Mouse (Mus musculus): ENCODE data around the gene Adamtsl1. TPM values are rescaled to one million over a fixed set of nuclear protein-coding genes. Genes with fewer than 3 reads are reported as not detected.

The Adamtsl1 gene
- polyA plus RNA-seq, 1 experiment from 2014 or later, result 5.3 TPM

DNA sequence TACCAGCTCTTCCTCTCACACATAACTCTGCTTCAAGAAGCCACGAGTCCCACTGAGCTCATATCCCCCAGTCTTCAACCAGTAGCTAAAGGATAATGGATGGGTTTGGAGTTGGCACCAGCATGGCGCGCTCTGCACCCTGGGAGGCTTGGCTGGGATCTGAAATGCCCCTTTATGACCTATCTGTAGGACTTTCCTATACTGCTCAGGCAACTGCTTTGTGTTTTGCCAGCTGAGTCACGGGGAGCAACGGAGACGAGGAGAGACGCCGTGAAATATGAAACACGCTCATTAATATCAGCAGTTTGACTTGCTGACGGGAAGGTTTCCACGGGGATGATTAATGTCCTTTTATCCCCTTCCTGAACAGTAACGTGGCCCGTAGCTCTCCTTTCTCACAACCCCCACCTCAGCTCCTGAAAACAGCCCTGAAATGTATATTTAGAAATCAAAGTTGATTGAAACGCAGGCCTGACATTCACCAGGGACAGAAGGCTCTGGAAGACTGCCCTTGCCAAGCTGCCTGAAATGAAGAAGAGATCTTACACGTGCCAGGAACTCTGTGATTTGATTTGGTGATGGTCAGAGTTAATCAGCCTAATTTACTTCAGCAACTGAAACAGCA lies 902.5 kb downstream of the Adamtsl1 start:
- Histone ChIP-seq H3K4me2 (ENCODE audit: low read length) (no peak overlapping the region), H3K27me3 (ENCODE audit: control insufficient read depth, insufficient read depth, low read length) (no peaks in the 10 kb centered on the region), H3K36me3 (ENCODE audit: control insufficient read depth, insufficient read depth, low read length) (no peaks in the 10 kb centered on the region), H3K4me3 (replicated peaks; ENCODE audit: low read depth, low read length) (no peak overlapping the region), H3K27ac (replicated peaks; ENCODE audit: low read depth, low read length) (no peak overlapping the region), H3K4me1 (ENCODE audit: control insufficient read depth, insufficient read depth, low read length) (no peaks in the 10 kb centered on the region), H3K9me3 (ENCODE audit: control insufficient read depth, low read length) (no peaks in the 10 kb centered on the region), H3K9ac (replicated peaks; ENCODE audit: low read length) (no peak overlapping the region)
- no peak for ATAC-seq (ENCODE audit: low FRiP score, low TSS enrichment)
- peak; percentile 24 for DNase-seq
- WGBS, result 67% methylated on average over 15 of the region's 15 CpGs

DNA sequence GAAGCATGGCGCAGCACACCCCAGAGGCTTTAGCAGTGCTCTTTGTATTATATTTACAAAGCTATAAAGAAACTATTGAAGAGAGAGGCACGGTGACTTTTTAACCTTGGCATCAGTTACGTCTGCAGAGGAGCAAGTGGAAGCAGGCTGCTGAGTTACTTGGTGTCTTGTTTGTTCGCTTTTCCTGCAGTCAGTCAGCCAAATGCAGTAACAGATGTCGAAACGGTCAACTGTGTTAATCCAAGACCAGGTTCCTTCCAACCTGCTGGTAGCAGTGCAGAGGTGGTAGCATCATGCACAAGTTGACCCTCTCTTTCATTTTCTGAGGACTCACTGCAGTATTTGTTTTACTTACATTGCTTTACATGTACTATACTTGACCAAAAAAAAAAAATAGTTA lies 908.6 kb downstream of the Adamtsl1 start:
- no peak for ATAC-seq (ENCODE audit: low FRiP score, low TSS enrichment)
- 81% methylated on average over 6 of the region's 6 CpGs for WGBS
- no peak overlapping the region for H3K4me2 ChIP-seq (ENCODE audit: low read length)

DNA sequence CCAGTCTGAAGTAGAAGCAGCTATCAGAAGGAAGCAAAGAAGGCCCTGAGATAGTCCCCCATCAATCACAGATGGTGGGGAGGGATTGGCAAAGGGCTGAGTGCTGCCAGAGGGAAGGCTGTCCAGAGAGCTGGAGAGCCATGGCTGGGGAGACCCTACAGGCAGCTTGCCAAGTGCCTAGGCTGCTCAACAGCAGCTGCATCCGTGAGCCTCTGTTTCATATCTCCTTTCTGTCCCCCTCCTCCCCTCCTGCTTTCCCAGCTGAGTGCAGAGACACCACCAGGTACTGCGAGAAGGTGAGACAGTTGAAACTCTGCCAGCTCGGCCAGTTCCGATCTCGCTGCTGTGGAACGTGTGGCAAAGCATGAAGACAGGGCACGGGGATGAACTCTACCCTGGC lies 911.6 kb downstream of the Adamtsl1 start:
- no peaks in the 10 kb centered on the region for H3K4me1 ChIP-seq (ENCODE audit: control insufficient read depth, insufficient read depth, low read length)

More for the DNA sequence above, 908.6 kb downstream of the Adamtsl1 start:
- no peaks in the 10 kb centered on the region for H3K4me1 ChIP-seq (ENCODE audit: control insufficient read depth, insufficient read depth, low read length)
- no peaks in the 10 kb centered on the region for H3K36me3 ChIP-seq (ENCODE audit: control insufficient read depth, insufficient read depth, low read length)
- no peak overlapping the region for H3K9ac ChIP-seq (replicated peaks; ENCODE audit: low read length)
- no peaks in the 10 kb centered on the region for H3K9me3 ChIP-seq (ENCODE audit: control insufficient read depth, low read length)
- no peak for DNase-seq
- no peaks in the 10 kb centered on the region for H3K27me3 ChIP-seq (ENCODE audit: control insufficient read depth, insufficient read depth, low read length)
- no peak overlapping the region for H3K27ac ChIP-seq (replicated peaks; ENCODE audit: low read depth, low read length)
- no peak overlapping the region for H3K4me3 ChIP-seq (replicated peaks; ENCODE audit: low read depth, low read length)

DNA sequence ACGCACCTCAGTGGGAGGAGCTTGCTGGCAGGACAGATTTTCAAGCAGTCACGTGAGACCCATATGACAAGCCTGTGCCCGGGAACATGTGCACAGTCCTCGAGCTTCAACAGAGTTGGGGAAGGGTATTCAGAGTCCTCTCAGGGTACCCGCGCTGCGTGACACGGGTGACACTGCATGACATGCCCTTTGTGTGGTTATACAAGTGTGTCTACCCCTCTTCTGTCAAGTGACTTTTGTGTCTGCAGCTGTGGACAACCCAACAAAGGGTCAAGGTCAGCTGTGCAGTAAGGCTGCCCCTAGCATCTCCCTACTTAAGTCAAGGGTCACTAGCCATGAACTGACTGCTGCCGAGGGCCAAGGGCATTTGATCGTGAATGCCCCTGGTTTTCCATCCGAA lies 912.6 kb downstream of the Adamtsl1 start:
- WGBS, result 52% methylated on average over 11 of the region's 11 CpGs
- no peak overlapping the region for H3K4me3 ChIP-seq (replicated peaks; ENCODE audit: low read depth, low read length)
- H3K9me3 ChIP-seq (ENCODE audit: control insufficient read depth, low read length), result no peaks in the 10 kb centered on the region
- no peaks in the 10 kb centered on the region for H3K36me3 ChIP-seq (ENCODE audit: control insufficient read depth, insufficient read depth, low read length)
- no peak for DNase-seq
- H3K27me3 ChIP-seq (ENCODE audit: control insufficient read depth, insufficient read depth, low read length), result no peaks in the 10 kb centered on the region
- no peak overlapping the region for H3K27ac ChIP-seq (replicated peaks; ENCODE audit: low read depth, low read length)
- no peak overlapping the region for H3K4me2 ChIP-seq (ENCODE audit: low read length)
- ATAC-seq (ENCODE audit: low FRiP score, low TSS enrichment), result peak; percentile 24; the same call in 1 of the 2 replicates
- H3K4me1 ChIP-seq (ENCODE audit: control insufficient read depth, insufficient read depth, low read length), result no peaks in the 10 kb centered on the region
- no peak overlapping the region for H3K9ac ChIP-seq (replicated peaks; ENCODE audit: low read length)

More for the DNA sequence above, 911.6 kb downstream of the Adamtsl1 start:
- ATAC-seq (ENCODE audit: low FRiP score, low TSS enrichment) (no peak; the same call in 1 of the 2 replicates), DNase-seq (peak; percentile 8)
- H3K27ac ChIP-seq (replicated peaks; ENCODE audit: low read depth, low read length), result no peak overlapping the region
- 82% methylated on average over 7 of the region's 7 CpGs for WGBS
- H3K9ac ChIP-seq (replicated peaks; ENCODE audit: low read length), result no peak overlapping the region
- no peaks in the 10 kb centered on the region for H3K36me3 ChIP-seq (ENCODE audit: control insufficient read depth, insufficient read depth, low read length)
- H3K9me3 ChIP-seq (ENCODE audit: control insufficient read depth, low read length), result no peaks in the 10 kb centered on the region
- H3K4me3 ChIP-seq (replicated peaks; ENCODE audit: low read depth, low read length), result no peak overlapping the region
- H3K4me2 ChIP-seq (ENCODE audit: low read length), result no peak overlapping the region
- H3K27me3 ChIP-seq (ENCODE audit: control insufficient read depth, insufficient read depth, low read length), result no peaks in the 10 kb centered on the region

DNA sequence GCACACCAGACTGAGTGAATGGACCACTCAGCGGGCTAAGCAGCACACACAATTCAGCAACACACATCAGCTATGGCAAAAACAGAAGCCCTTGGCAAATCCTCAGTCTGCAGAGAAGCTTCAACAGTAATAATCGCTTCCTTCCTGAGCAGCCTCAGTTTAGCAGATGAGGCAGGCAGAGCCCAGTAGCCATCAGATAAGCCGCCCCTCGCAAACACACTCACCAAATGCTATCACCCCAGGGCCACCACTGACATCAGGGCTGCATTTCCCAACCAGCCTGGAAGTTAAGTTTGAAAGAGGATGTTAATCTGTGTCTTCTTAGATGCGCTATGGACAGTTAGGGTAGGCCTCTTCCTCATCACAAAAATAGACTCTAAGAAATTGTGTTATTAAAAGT lies 913.3 kb downstream of the Adamtsl1 start:
- H3K9me3 ChIP-seq (ENCODE audit: control insufficient read depth, low read length), result no peaks in the 10 kb centered on the region
- ATAC-seq (ENCODE audit: low FRiP score, low TSS enrichment), result no peak
- 68% methylated on average over 5 of the region's 5 CpGs for WGBS
- H3K4me1 ChIP-seq (ENCODE audit: control insufficient read depth, insufficient read depth, low read length), result no peaks in the 10 kb centered on the region
- H3K4me3 ChIP-seq (replicated peaks; ENCODE audit: low read depth, low read length), result no peak overlapping the region
- H3K9ac ChIP-seq (replicated peaks; ENCODE audit: low read length), result no peak overlapping the region
- DNase-seq, result no peak
- H3K36me3 ChIP-seq (ENCODE audit: control insufficient read depth, insufficient read depth, low read length), result no peaks in the 10 kb centered on the region
- no peak overlapping the region for H3K27ac ChIP-seq (replicated peaks; ENCODE audit: low read depth, low read length)
- no peaks in the 10 kb centered on the region for H3K27me3 ChIP-seq (ENCODE audit: control insufficient read depth, insufficient read depth, low read length)
- H3K4me2 ChIP-seq (ENCODE audit: low read length), result no peak overlapping the region

DNA sequence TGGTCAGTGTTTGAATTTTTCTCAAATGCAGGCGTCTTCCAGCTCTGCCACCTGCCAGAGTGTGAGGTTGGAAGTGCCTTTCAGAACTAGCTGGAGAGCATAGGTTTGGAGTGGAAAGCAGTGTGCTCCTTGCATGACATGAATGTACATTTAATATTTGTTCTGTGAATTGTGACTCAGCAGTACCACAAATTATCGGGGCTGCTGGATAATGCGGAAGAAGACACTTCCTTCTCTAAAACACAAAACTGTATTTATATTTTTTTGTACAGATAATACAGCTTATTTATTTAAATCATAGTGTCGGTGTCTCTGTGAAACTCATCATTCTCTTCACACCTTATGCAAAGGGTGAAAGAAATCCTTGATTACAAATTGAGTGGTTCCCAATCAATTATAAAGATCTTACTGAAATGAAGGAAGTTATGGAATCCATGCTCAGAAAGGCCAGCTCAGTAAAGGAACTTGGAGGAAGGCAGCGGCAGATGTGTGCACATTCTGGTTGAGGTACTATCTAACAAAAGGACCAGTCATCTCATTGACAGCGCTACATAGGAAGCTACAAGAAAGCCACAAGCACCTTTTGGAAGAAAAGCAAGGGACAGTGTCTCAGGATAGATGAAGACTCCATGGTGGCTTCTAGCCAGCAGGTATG lies 914.2 kb downstream of the Adamtsl1 start:
- no peak overlapping the region for H3K4me2 ChIP-seq (ENCODE audit: low read length)
- H3K4me3 ChIP-seq (replicated peaks; ENCODE audit: low read depth, low read length), result no peak overlapping the region
- WGBS, result 93% methylated on average over 6 of the region's 6 CpGs
- H3K9ac ChIP-seq (replicated peaks; ENCODE audit: low read length), result no peak overlapping the region
- no peak overlapping the region for H3K27ac ChIP-seq (replicated peaks; ENCODE audit: low read depth, low read length)
- ATAC-seq (ENCODE audit: low FRiP score, low TSS enrichment) (no peak), DNase-seq (no peak)
- no peaks in the 10 kb centered on the region for H3K27me3 ChIP-seq (ENCODE audit: control insufficient read depth, insufficient read depth, low read length)
- H3K4me1 ChIP-seq (ENCODE audit: control insufficient read depth, insufficient read depth, low read length), result no peaks in the 10 kb centered on the region
- no peaks in the 10 kb centered on the region for H3K9me3 ChIP-seq (ENCODE audit: control insufficient read depth, low read length)
- no peaks in the 10 kb centered on the region for H3K36me3 ChIP-seq (ENCODE audit: control insufficient read depth, insufficient read depth, low read length)

DNA sequence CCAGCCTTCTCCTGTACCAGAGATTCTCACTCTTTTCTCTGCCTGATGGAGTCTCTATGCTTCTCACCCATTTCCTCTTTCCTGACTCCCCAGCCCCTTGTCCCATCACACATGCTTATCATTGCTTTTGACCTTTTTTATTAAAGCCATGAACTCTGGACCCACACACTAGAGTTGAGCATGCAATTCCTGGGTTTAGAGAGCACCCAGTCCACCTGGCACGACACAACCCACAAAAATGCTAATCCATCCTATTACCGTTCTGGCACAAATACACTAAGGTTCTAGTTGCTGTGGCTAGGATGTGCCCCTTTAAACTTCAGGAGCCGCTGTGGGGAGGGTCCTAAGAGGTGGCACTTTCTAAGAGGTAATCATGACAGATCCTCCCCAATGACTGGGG lies 921.7 kb downstream of the Adamtsl1 start:
- H3K4me1 ChIP-seq (ENCODE audit: control insufficient read depth, insufficient read depth, low read length), result no peaks in the 10 kb centered on the region
- H3K27ac ChIP-seq (replicated peaks; ENCODE audit: low read depth, low read length), result no peak overlapping the region
- ATAC-seq (ENCODE audit: low FRiP score, low TSS enrichment) (no peak), DNase-seq (no peak)
- no peaks in the 10 kb centered on the region for H3K36me3 ChIP-seq (ENCODE audit: control insufficient read depth, insufficient read depth, low read length)
- H3K9me3 ChIP-seq (ENCODE audit: control insufficient read depth, low read length), result no peaks in the 10 kb centered on the region
- WGBS, result 91% methylated on average over 3 of the region's 3 CpGs
- no peak overlapping the region for H3K9ac ChIP-seq (replicated peaks; ENCODE audit: low read length)
- no peaks in the 10 kb centered on the region for H3K27me3 ChIP-seq (ENCODE audit: control insufficient read depth, insufficient read depth, low read length)
- no peak overlapping the region for H3K4me2 ChIP-seq (ENCODE audit: low read length)
- no peak overlapping the region for H3K4me3 ChIP-seq (replicated peaks; ENCODE audit: low read depth, low read length)

DNA sequence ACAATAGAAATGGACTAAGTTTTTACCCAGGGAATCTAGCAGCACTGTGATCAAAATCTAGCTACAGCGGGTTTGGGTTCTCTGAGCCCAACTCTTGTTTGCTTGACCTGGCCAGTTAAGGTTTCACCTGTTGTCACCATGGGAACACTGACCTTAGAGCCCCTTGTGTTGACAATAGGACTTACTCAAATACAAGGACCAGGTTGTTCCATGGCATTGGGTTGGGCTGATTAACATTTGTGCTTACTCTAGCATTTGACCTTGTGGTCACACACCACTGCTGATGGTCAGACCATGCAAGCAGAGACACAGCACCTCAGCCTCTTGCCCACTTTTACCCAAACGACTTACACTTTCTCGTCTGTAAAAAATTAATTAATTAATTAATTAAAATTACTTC lies 922.4 kb downstream of the Adamtsl1 start:
- Histone ChIP-seq H3K9ac (replicated peaks; ENCODE audit: low read length) (no peak overlapping the region), H3K4me1 (ENCODE audit: control insufficient read depth, insufficient read depth, low read length) (no peaks in the 10 kb centered on the region), H3K4me2 (ENCODE audit: low read length) (no peak overlapping the region), H3K9me3 (ENCODE audit: control insufficient read depth, low read length) (no peaks in the 10 kb centered on the region), H3K27me3 (ENCODE audit: control insufficient read depth, insufficient read depth, low read length) (no peaks in the 10 kb centered on the region), H3K36me3 (ENCODE audit: control insufficient read depth, insufficient read depth, low read length) (no peaks in the 10 kb centered on the region), H3K27ac (replicated peaks; ENCODE audit: low read depth, low read length) (no peak overlapping the region), H3K4me3 (replicated peaks; ENCODE audit: low read depth, low read length) (no peak overlapping the region)
- ATAC-seq (ENCODE audit: low FRiP score, low TSS enrichment) (no peak), DNase-seq (no peak)
- 95% methylated on average over 3 of the region's 3 CpGs for WGBS

DNA sequence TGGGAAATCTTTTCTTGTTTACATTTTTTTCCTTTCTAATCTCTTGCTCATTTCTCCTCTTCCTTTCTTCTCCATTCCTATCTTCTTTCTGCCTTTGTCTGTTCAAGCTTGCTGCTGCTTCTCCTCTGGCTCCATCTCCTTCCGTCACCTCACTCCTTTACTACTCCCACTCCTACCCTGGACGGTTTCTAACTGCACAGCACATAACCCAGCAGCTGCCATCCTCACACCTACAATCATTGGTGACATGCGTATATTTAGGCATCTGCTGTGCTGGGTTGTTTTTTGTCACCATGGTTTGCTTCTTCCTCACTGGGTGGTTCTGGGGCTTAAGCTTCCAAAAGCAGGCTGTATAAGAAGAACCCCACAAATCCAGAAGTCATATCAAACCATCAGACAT lies 936.5 kb downstream of the Adamtsl1 start:
- Histone ChIP-seq H3K9ac (replicated peaks; ENCODE audit: low read length) (no peak overlapping the region), H3K27ac (replicated peaks; ENCODE audit: low read depth, low read length) (no peak overlapping the region), H3K9me3 (ENCODE audit: control insufficient read depth, low read length) (no peaks in the 10 kb centered on the region), H3K4me3 (replicated peaks; ENCODE audit: low read depth, low read length) (no peak overlapping the region), H3K36me3 (ENCODE audit: control insufficient read depth, insufficient read depth, low read length) (no peaks in the 10 kb centered on the region), H3K4me2 (ENCODE audit: low read length) (no peak overlapping the region), H3K27me3 (ENCODE audit: control insufficient read depth, insufficient read depth, low read length) (no peaks in the 10 kb centered on the region), H3K4me1 (ENCODE audit: control insufficient read depth, insufficient read depth, low read length) (no peaks in the 10 kb centered on the region)
- DNase-seq (no peak), ATAC-seq (ENCODE audit: low FRiP score, low TSS enrichment) (no peak)
- WGBS, result 93% methylated on average over 3 of the region's 3 CpGs
